In the genomic region with DNA sequence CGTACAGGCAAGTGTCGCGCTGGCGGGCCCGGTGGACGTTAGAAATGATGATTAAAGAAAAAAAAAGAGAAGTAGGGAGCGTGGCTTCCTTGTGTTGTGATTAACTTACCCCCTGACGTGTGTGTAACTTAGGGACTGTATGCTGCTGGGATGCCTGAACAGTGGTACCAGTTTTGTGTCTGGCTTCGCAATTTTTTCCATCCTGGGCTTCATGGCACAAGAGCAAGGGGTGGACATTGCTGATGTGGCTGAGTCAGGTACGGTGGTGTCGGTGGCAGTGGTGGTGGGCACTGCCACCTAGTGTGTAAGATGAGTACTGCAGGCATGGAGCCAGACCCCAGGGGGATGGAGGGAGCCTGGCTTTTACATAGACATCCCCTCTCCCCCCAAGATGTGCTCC, we compare ENCODE assay signal across 8 mouse cellular contexts. TPM values are rescaled to one million over a fixed set of nuclear protein-coding genes. Genes with fewer than 3 reads are reported as not detected.
DNase-seq lines count a peak whose midpoint lies in the region; ATAC-seq and TF ChIP-seq lines count a peak whose summit lies in the region.

No protein-coding gene starts in this region.

- H3K36me3 ChIP-seq in kidney, adult 2 months (ENCODE audit: control insufficient read depth, insufficient read depth, low read length) = no peaks in the 10 kb centered on the region; the same call in 1 of the 2 replicates
- H3K36me3 ChIP-seq in lung, embryonic 16.5 days (ENCODE audit: control insufficient read depth, insufficient read depth, low read length) = peaks cover 7% of the 10 kb centered on the region

- no peak overlapping the region for H3K9ac ChIP-seq in lung, embryonic 16.5 days (ENCODE audit: low read length)

- TF ChIP-seq POLR2A in kidney, adult 2 months (IDR thresholded peaks at IDR 0.05; ENCODE audit: low read depth, low read length) = no peak

- 59% methylated on average over 11 of the region's 11 CpGs for WGBS in kidney, adult 2 months
- WGBS in lung, embryonic 16.5 days = 62% methylated on average over 11 of the region's 11 CpGs

- intact Hi-C loops in gastrocnemius, adult 2 months (cut with DNase I) = loop anchor here (1.0 kb wide), 2 partner anchors 165 to 214 kb away; no protein-coding TSS in a partner anchor

- H3K27ac ChIP-seq in gastrocnemius, adult 2 months = peak overlapping the region; percentile 77
- no peak overlapping the region for H3K27ac ChIP-seq in kidney, adult 2 months (ENCODE audit: insufficient read depth, low read depth, low read length)
- H3K27ac ChIP-seq in lung, embryonic 16.5 days (ENCODE audit: low read length) = no peak overlapping the region

- H3K9me3 ChIP-seq in lung, embryonic 16.5 days (ENCODE audit: control insufficient read depth, low read length) = no peaks in the 10 kb centered on the region

- H3K4me1 ChIP-seq in kidney, adult 2 months (ENCODE audit: control insufficient read depth, insufficient read depth, low read length) = peaks cover 16% of the 10 kb centered on the region; the same call in 1 of the 2 replicates
- peaks cover 10% of the 10 kb centered on the region for H3K4me1 ChIP-seq in lung, embryonic 16.5 days (replicated peaks; ENCODE audit: control insufficient read depth, insufficient read depth, low read length)

- TF ChIP-seq CTCF in gastrocnemius, adult 2 months (IDR thresholded peaks at IDR 0.05) = no peak; the same call in 1 of the 2 replicates
- peak; percentile 97 for TF ChIP-seq CTCF in kidney, adult 2 months (conservative IDR thresholded peaks at IDR 0.05; ENCODE audit: insufficient read depth, insufficient read length, low read depth, low read length)

- H3K4me3 ChIP-seq in gastrocnemius, adult 2 months = no peak overlapping the region
- no peak overlapping the region for H3K4me3 ChIP-seq in kidney, adult 2 months (ENCODE audit: insufficient read depth, low read depth, low read length)
- H3K4me3 ChIP-seq in lung, embryonic 16.5 days (ENCODE audit: low read length) = no peak overlapping the region

- no peaks in the 10 kb centered on the region for H3K27me3 ChIP-seq in kidney, adult 2 months (replicated peaks; ENCODE audit: control insufficient read depth, insufficient read depth, low read length)
- H3K27me3 ChIP-seq in lung, embryonic 16.5 days (ENCODE audit: control insufficient read depth, insufficient read depth, low read depth, low read length) = no peaks in the 10 kb centered on the region

- peak; percentile 57; the same call in 1 of the 2 replicates for ATAC-seq in lung, embryonic 16.5 days (ENCODE audit: low read depth)
- ATAC-seq in neutrophil, adult 5-6 weeks (ENCODE audit: extremely low read depth, insufficient number of reproducible peaks, low FRiP score, poor library complexity, severe bottlenecking) = peak; percentile 62

- H3K4me2 ChIP-seq in lung, embryonic 16.5 days (ENCODE audit: low read depth, low read length) = no peak overlapping the region

- DNase-seq in A20 (ENCODE audit: low read depth, low spot score) = peak; percentile 49
- DNase-seq in ES-CJ7 (ENCODE audit: low read depth, low spot score) = peak; percentile 66
- DNase-seq in cerebellum, adult 9-11 months = peak; percentile 39
- peak; percentile 80 for DNase-seq in gastrocnemius, adult 2 months
- DNase-seq in kidney, adult 2 months = peak; percentile 62
- peak; percentile 40 for DNase-seq in yolk sac, embryonic 10.5 days (ENCODE audit: low spot score)

RNA-seq across cellular contexts. Expression of a gene that starts 57.2 kb away (rescaled TPM):
- total RNA-seq in gastrocnemius, adult 2 months (2021) = 10 to 100 TPM; 67.0 to 91.9 TPM
- 277 and 336 TPM in 2 replicates for polyA plus RNA-seq in kidney, adult 2 months (2012; rRNA removed)
- 47.1 and 51.7 TPM in 2 replicates for polyA plus RNA-seq in lung, embryonic 16.5 days (2015; fragmentation: Nextera tagmentation; extraction: Ambion mirVana)
- total RNA-seq in neutrophil, adult 5-6 weeks (2017) = 143 and 169 TPM in 2 replicates
